Mouse (Mus musculus): ENCODE measurements around the gene Rgs19.
A peak's percentile ranks its signal among the peaks of the same experiment; 100 is the strongest.

The Rgs19 gene

GRCm38 (mm10) chr2:181657441-181657840 lies 36.3 kb downstream of the Rgs19 start:
- DNase-seq (ENCODE audit: low read depth in 2 of 2, low spot score in 2 of 2), result no peak

DNA sequence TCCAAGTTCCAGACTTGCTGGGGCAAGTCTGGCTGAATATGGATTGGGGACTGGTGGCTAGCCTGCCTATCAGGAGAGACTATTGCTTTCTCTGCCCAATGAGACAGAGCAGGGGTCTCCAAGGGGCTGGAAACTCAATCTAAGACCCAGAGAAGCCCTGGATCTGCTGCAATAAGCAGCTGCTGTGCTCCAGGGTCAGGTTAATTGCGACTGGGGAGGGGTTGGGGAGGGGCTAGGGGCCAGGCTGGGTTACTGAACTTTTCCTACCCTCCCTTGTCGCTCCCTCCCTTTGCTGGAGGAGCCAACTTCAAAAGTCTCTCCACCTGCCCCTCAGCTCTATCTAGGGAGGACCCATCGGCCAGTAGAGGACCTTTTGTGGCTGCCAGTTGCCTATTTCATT lies 37.0 kb downstream of the Rgs19 start, which contains the start of gene Gm29797:
Gm29797 (plus strand) TSS at position 301 of the 400 bp plus-strand sequence.
- DNase-seq (ENCODE audit: low read depth in 2 of 2, low spot score in 2 of 2), result no peak

DNA sequence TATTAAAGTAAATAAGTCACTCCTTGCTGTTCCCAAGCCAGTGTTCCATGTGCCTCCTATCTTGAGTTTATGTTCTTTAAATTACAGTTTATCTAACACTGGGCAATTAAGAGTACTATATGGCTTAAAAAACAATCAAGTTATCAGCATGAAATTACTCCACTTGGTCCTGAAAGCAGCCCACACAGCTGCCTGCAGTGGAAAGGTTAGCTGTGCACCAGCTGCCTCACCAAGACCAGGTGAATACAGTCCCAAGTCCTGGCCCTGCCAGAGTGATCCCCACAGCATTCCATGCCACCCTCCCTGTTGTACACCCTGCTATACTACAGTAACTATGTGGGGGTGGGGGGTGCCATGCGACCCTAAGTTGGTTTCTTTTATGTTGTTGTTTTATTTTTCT lies 40.3 kb downstream of the Rgs19 start:
- no peak for DNase-seq (ENCODE audit: low read depth in 2 of 2, low spot score in 2 of 2)

- no peak for DNase-seq (ENCODE audit: low read depth in 2 of 2, low spot score in 2 of 2)
These were observed 40.7 kb downstream of the Rgs19 start for GRCm38 (mm10) chr2:181653065-181653464.

DNA sequence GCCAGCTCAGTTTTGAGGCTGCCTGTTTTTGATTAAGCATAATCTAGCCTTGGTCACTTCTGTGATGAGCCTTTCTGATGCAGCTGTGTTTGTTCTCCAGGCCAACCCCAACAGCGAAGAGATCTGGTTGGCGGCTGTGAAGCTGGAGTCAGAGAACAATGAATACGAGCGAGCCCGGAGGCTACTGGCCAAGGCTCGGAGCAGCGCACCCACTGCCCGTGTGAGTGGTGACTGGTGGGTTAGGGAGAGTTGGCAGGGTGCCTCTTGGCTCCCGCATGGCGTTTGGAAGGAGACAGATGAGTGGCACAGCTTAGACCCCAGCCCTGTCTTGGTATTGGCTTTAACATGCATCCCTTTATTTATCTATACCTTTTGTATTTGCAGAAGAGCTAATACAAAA lies 44.9 kb downstream of the Rgs19 start:
- DNase-seq (ENCODE audit: low read depth in 2 of 2, low spot score in 2 of 2), result no peak

DNA sequence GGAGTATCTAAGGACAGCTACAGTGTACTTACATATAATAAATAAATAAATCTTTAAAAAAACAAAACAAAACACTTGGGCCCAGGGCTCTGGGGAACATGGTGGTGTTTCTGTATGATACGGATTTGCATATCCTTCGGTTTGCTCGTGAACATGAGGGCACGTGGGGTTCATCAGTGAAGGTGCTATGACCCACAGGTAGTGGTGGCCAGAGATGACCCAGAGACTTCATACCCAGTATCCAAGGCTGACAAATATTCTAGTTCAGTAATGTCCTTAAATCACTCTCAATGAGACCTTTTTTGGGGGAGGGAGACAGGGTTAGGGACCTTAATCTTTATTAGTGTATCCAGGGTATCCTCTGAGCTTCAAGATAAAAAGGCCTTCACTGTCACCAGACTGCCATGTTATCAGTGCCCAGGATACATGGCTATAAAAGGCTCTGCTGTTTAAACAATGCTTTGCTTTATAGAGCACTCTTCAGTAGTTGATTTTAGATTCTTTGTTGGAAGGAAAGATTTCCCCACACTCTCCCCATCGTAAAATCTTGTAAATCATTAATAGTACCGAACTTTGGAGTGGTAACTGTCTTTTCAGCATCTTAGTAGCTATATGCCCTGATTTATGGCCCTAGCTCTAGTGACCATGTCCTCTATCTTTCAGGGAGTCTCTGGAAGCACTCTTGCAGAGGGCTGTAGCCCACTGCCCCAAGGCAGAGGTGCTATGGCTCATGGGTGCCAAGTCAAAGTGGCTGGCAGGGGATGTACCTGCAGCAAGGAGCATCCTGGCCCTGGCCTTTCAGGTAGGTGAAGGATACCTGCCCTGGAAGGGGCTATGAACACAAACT lies 46.9 kb downstream of the Rgs19 start:
- no peak for DNase-seq (ENCODE audit: low read depth in 2 of 2, low spot score in 2 of 2)

- DNase-seq (ENCODE audit: low read depth in 2 of 2, low spot score in 2 of 2), result no peak
These were observed 48.1 kb downstream of the Rgs19 start for GRCm38 (mm10) chr2:181645666-181646065.

DNA sequence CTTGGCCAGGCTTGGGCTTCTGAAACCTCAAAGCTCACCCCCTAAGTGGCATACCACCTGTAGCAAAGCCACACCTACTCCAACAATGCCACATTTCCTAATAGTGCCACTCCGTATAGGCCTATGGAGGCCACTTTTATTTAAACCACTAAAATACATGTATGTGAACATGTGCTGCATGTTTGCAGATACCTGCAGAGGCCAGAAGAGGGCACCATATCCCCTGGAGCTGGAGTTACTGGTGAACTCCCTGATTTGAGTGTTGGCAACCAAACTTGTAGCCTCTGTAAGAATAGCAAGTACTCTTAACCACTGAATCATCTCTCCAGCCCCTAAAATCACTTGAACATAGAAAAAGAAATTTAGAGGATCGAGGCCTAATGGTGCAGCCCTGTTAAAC lies 49.4 kb downstream of the Rgs19 start:
- peak; percentile 28 to 47 for DNase-seq (ENCODE audit: low read depth in 2 of 2, low spot score in 2 of 2)
